Mouse (Mus musculus) megakaryocyte progenitor cell, adult 5-6 weeks (primary cell): ENCODE results near the gene Eef1g. TPM values are rescaled to one million over a fixed set of nuclear protein-coding genes. Genes with fewer than 3 reads are reported as not detected.
"Not testable (repeated sequence)": the region's sequence is repeated elsewhere in the genome, so short reads cannot be mapped to it uniquely, and the experiment has no call there.

Experiments
- ATAC-seq: replicated peaks from 2 replicates; pipeline ENCODE4 v1.8.0; 2016; ENCODE audit warnings: mild to moderate bottlenecking, moderate TSS enrichment, inconsistent platforms; ENCODE audit not compliant: poor library complexity
- total RNA-seq, 2 experiments: library from RNA; stranded (forward) in 1 of 2; stranded (reverse) in 1 of 2; fragments of 157-497, 149-512 nt in 1 of 2; fragments of 200-1000 nt in 1 of 2; gene quantifications; 2 replicates each; pipeline versions ENCODE4 v1.2.3 to v1.2.4; 2015 to 2017

Gene Eef1g
- total RNA-seq, 2 experiments from 2014 or later: 754 to 1,182 TPM

GRCm38 (mm10) chr19:8984255-8984868, 17.5 kb downstream of the Eef1g start:
- peak; percentile 64 for ATAC-seq

DNA sequence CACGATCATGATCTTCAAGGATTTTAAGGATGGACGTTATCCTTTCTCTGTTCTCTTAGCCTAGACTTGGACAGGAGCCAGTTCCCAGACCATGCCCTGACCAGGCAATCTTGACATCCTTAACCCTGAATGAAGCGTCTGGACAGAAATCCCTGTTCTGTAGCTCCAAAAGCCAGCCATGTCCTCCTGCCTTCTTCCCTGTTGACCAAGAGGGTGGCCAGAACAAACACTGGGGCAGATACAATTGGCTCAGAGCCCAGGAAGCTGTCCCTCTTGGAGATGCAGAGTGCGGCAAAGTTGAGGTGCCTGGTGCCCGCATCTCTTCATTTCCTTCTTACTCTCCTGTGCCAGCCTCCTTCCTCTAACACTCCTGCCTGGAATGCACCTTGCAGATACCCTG, 19.1 kb downstream of the Eef1g start:
- no peak for ATAC-seq

- no peak for ATAC-seq
Measured at GRCm38 (mm10) chr19:8987816-8988215, 21.0 kb downstream of the Eef1g start.

GRCm38 (mm10) chr19:8988346-8989065, 21.7 kb downstream of the Eef1g start:
- no peak for ATAC-seq

- no peak; the same call in 1 of the 2 replicates for ATAC-seq
Measured at GRCm38 (mm10) chr19:8989066-8989566, 22.3 kb downstream of the Eef1g start, which contains the start of gene Ahnak. TSS of gene Ahnak (plus strand) at chr19:8989284.

DNA sequence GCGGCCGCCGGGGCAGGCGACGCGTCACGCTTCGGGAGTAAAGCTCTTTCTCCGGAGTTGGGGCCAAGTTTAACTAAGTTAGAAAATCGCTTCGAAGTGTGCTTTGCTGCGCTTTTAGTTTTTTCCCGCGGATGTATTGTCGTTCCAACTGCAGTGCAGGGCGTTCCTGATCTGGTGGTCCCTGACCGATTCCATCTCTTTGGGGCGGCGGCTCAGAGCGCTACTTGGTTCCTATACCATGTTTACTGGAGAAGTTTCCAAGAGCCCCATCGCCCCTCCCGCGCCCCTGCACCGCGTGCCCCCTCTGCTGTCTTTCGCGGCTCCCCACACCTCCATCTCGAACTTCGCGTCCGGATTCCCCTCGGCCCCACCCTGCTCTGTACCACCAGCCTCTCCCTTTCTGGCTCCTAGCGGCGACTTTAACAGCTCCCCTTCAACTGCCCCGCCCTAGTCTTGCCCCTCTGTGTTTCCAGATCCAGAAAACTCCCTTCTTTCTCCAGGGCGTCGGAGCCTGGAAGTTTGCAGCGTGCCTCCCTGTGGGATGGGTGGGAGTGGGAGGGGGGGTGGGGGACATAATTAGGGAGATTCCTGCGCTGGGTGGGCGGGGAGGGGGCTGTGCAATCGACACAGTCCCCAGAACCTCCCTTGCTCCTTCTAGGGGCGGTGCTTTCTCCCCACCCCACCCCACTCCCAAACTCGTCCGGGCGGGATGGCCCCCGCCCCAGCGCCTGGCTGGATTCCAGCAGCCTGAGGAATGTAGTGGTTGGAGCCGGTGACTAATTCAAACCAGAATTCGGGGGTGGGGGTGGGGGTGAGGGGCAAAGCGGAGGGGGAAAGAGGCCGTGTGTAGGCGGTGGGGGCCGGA, 23.0 kb downstream of the Eef1g start:
- peak; percentile 42 for ATAC-seq

GRCm38 (mm10) chr19:8990432-8991102, 23.7 kb downstream of the Eef1g start:
- peak; percentile 32 for ATAC-seq

GRCm38 (mm10) chr19:8991245-8991870, 24.5 kb downstream of the Eef1g start:
- ATAC-seq: no peak

DNA sequence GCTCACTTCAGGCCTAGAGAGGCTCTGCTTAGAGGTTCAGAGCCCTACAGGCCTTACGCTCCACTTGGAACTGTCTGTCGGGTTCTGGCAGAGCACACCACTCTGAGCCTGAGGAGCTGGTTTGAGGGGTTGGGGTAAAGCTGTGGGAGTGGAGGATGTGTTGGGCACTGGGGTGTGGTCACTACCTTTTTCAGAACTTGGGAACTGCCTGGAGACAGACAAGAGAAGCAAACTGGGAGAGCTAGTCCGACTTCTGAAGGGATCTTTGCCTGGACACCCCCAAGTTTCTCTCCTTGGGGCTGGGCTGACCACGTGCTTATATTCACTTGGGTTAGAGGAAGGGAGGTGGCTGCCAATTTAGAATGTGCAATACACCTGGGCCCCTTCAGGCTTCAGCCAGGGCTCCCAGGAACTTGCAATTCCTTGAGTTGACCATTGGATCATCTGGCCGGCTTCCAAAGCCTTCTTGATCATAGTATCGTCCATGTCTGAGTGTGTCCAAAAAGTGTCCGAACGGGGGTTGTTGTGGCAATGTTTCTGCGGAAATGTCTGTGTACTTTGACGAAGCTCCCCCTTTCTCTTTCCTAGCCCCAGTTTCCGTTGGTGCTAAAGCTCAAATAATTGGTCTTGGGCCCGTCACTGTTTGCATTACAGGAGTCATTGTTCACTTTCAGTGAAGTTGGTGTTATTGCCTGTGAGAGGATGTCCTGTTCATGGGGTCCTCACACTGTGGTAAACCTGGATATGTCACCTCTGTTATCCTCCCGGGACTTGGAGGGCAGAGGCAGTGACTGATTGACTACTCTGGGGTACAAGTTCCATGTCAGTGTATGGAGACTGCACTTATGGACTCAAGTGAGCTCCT, 25.3 kb downstream of the Eef1g start:
- no peak for ATAC-seq

DNA sequence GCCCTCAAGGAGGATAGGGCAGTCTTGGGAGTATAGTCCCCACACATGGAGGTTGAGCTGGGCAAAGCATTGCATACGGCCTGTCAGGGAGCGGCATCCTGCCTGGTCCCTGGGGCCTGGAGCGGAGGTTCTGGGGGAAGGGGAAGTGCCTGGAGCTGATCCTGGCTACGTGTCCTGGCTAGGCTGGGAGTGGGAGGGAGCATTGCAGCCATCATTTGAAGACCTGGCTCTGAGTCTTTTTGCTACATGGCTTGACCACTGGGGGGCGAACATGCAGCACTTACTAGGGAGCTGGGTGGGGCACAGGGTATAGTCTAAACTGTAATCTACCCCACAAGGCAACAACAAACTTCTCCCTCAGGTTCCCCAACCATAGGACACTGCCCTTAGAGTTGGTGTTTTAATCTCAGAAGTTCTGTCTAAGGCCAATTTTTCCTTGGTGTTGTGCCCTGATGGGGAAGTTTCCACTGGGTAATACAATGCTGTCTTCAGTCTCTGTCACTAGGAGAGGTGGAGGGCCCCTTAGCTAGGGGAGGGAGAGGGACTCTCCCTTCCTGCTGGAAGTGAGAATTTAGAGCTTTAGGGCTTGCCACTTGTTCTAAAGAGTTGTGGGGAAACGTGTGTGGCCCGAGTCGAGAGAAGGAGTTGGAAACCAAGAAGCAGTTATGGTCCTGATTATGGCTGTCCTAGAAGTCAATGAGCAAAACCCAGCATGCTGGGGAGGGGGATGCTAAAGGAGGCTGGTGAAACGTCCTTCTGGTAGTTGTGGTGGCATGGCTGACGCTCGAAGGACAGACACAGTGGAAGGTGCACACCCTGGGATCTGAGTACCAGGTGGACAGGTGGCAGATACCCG, 26.2 kb downstream of the Eef1g start:
- ATAC-seq: peak; percentile 77

- no peak for ATAC-seq
Measured at GRCm38 (mm10) chr19:8993625-8993912, 26.7 kb downstream of the Eef1g start.

DNA sequence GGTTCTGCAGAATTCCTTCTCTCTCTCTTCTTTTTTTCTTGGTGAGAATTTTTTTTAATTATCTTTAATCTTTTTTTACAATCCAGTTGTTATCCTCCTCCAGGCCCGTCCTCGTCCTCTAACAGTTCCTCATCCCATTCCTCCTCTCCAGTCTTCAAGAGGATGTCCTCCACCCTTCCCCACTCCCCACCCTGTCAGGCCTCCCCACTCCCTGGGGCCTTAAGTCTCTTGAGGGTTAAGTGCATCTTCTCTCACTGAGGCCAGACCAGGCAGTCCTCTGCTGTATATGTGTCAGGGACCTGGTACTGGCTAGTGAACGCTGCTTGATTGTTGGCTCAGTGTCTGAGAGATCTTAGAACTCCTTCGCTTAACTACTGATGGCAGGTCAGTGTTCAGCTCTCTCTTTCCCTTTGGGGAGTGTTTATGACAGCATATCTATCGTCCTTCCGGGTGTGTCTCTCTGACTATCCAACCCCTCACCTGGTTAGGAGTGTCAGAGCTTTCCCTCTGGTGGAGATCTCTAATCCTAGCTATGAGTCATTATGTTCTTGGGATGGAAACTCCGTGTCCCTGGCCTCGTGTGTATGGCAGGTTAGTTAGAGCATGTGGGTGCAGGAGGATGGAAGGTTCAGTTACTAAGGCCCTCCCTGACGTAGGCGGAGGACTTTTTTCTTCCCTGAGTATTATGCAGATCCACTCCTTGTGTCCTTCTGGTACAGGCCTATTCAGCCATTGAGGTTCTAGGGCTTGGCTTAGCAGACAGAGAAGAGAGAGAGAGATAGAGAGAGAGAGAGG, 28.2 kb downstream of the Eef1g start:
- no peak for ATAC-seq

DNA sequence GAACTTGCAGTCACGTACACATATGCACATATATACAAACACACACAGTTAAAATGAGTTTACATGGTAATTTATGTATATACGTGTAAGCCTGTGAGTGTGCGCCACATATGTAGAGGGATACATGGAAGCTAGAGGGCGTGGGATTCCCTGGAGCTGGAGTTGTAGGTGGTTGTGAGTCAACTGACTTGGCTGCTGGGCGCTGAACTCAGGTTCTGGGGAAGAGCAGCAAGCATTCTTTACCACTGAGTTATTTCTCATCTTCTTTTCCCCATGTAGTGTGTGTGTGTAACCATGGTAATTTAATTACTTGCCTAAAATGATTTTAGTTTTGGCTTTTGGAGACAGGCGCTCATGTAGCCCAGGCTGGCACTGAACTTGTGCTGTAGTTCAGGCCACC, 29.8 kb downstream of the Eef1g start:
- no peak for ATAC-seq

GRCm38 (mm10) chr19:8997546-8997945, 30.7 kb downstream of the Eef1g start:
- ATAC-seq: peak; percentile 91

- no peak for ATAC-seq
Measured at GRCm38 (mm10) chr19:8998546-8998945, 31.7 kb downstream of the Eef1g start.

GRCm38 (mm10) chr19:8999223-8999622, 32.4 kb downstream of the Eef1g start:
- no peak for ATAC-seq

DNA sequence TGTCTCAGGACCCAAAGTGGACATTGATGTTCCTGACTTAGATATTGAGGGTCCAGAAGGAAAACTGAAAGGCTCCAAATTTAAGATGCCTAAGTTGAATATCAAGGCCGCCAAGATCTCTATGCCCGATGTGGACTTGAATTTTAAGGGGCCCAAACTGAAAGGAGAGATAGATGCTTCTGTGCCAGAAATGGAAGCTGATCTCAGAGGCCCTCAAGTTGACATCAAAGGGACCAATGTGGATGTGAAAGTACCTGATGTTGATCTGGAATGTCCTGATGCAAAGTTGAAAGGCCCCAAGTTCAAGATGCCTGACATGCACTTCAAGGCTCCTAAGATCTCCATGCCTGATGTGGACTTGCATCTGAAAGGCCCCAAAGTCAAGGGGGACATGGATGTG, 40.1 kb downstream of the Eef1g start:
- not testable (repeated sequence) for ATAC-seq

GRCm38 (mm10) chr19:9019298-9019697, 52.5 kb downstream of the Eef1g start:
- ATAC-seq: no peak
